Mouse (Mus musculus) G1E (cell line): ENCODE measurements around the gene Rasgef1b.

Experiments used
- CTCF ChIP-seq: IDR thresholded peaks from 2 replicates; pipeline ENCODE4 v1.5.1; 2012; ENCODE audit warnings: low read depth, low read length, inconsistent platforms, mixed read lengths
- GATA1 ChIP-seq: IDR thresholded peaks from 2 replicates; pipeline ENCODE4 v1.6.1; 2012; ENCODE audit warnings: borderline replicate concordance, low read length, inconsistent platforms, mixed read lengths
- POLR2AphosphoS5 ChIP-seq: IDR thresholded peaks from 2 replicates; pipeline ENCODE4 v1.6.1; 2012; ENCODE audit warnings: low read depth, low read length, inconsistent platforms; ENCODE audit not compliant: insufficient replicate concordance
- TAL1 ChIP-seq: conservative IDR thresholded peaks from 2 replicates; pipeline ENCODE4 v1.6.1; 2012; ENCODE audit warnings: low read depth, low read length, inconsistent platforms, mixed read lengths

DNA sequence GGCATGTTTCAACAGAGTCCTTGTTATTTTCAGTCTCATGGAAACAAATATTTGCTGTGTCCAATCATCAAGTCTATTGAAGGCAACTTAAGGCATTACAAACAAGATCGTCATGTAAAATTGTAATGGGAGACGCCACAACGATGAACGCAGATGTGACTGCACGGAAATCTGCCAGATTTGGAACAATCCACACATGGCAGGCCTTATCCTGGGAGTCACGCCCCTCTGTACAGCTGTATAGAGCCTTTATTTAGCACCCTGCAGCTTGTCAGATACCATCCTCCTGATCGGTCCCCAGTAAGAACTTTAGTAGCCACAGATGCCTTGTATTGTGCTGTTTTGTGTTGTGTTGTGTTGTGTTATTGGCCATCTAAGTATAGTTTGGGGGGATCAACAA lies 222.8 kb downstream of the Rasgef1b start:
- TF ChIP-seq CTCF (no peak), POLR2AphosphoS5 (no peak), GATA1 (no peak), TAL1 (no peak)
